8 mouse cellular contexts compared by ENCODE assay signal in genomic region chr1:171503250-171503591, GRCm38 (mm10). TPM values are rescaled to one million over a fixed set of nuclear protein-coding genes. Genes with fewer than 3 reads are reported as not detected.
DNase-seq lines count a peak whose midpoint lies in the region; ATAC-seq and TF ChIP-seq lines count a peak whose summit lies in the region.

TSS of gene Alyref2 (plus strand) at chr1:171503478.

- peak; percentile 76 for ATAC-seq in CD4-positive, CD25-positive, alpha-beta regulatory T cell, adult 4 months
- ATAC-seq in heart, embryonic 12.5 days (ENCODE audit: insufficient number of reproducible peaks, low FRiP score): peak; percentile 85
- ATAC-seq in kidney, postnatal 0 days (replicated peaks; ENCODE audit: low FRiP score, low read depth): peak; percentile 87
- peak; percentile 81 for ATAC-seq in liver, embryonic 11.5 days (replicated peaks; ENCODE audit: low FRiP score)

- H3K36me3 ChIP-seq in erythroblast, embryonic 14.5 days (ENCODE audit: control insufficient read depth): no peaks in the 10 kb centered on the region
- H3K36me3 ChIP-seq in heart, embryonic 12.5 days: no peaks in the 10 kb centered on the region; the same call in 1 of the 2 replicates
- H3K36me3 ChIP-seq in kidney, postnatal 0 days (ENCODE audit: insufficient read depth, low read length): no peaks in the 10 kb centered on the region
- H3K36me3 ChIP-seq in liver, embryonic 11.5 days (ENCODE audit: control insufficient read depth, insufficient read depth, low read length): no peaks in the 10 kb centered on the region

- peak; percentile 98 for DNase-seq in brain, embryonic 14.5 days (ENCODE audit: low read depth)
- peak; percentile 98 for DNase-seq in kidney, postnatal 0 days (ENCODE audit: low spot score)
- no peak for DNase-seq in liver, embryonic 11.5 days (ENCODE audit: low spot score)
- DNase-seq in naive thymus-derived CD4-positive, alpha-beta T cell, adult 2 months (ENCODE audit: low read depth): peak; percentile 98
- peak; percentile 89 for DNase-seq in telencephalon, adult 2 months (ENCODE audit: low read depth, low spot score)

- TF ChIP-seq POLR2A in brain, embryonic 14.5 days (IDR thresholded peaks at IDR 0.05; ENCODE audit: borderline replicate concordance, extremely low read depth, insufficient read depth, insufficient read length, poor library complexity, severe bottlenecking): no peak; the same call in 1 of the 2 replicates

- H3K4me3 ChIP-seq in erythroblast, embryonic 14.5 days (replicated peaks): peak within 1 kb of the TSS; percentile 81
- H3K4me3 ChIP-seq in heart, embryonic 12.5 days: peak within 1 kb of the TSS; percentile 65
- H3K4me3 ChIP-seq in kidney, postnatal 0 days (replicated peaks; ENCODE audit: low read depth, low read length): peak within 1 kb of the TSS; percentile 56
- H3K4me3 ChIP-seq in liver, embryonic 11.5 days (ENCODE audit: low read depth, low read length): peak within 1 kb of the TSS; percentile 66

- peak within 1 kb of the TSS; percentile 73 for H3K9ac ChIP-seq in heart, embryonic 12.5 days
- peak within 1 kb of the TSS; percentile 77 for H3K9ac ChIP-seq in kidney, postnatal 0 days (ENCODE audit: low read depth, low read length)
- H3K9ac ChIP-seq in liver, embryonic 11.5 days (ENCODE audit: low read depth, low read length): peak within 1 kb of the TSS; percentile 78

- WGBS in heart, embryonic 12.5 days: under 1% methylated on average over 19 of the region's 19 CpGs
- WGBS in kidney, postnatal 0 days: under 1% methylated on average over 19 of the region's 19 CpGs
- WGBS in liver, embryonic 11.5 days: 0% methylated on average over 19 of the region's 19 CpGs

- H3K9me3 ChIP-seq in erythroblast, embryonic 14.5 days (ENCODE audit: control insufficient read depth, low read length): no peaks in the 10 kb centered on the region
- H3K9me3 ChIP-seq in heart, embryonic 12.5 days (replicated peaks): peaks cover 10% of the 10 kb centered on the region
- H3K9me3 ChIP-seq in kidney, postnatal 0 days (replicated peaks; ENCODE audit: low read length): no peaks in the 10 kb centered on the region
- H3K9me3 ChIP-seq in liver, embryonic 11.5 days (ENCODE audit: control insufficient read depth, low read length): no peaks in the 10 kb centered on the region

- peak within 1 kb of the TSS; percentile 68 for H3K4me2 ChIP-seq in heart, embryonic 12.5 days
- H3K4me2 ChIP-seq in kidney, postnatal 0 days (ENCODE audit: low read length): peak within 1 kb of the TSS; percentile 74
- H3K4me2 ChIP-seq in liver, embryonic 11.5 days: peak within 1 kb of the TSS; percentile 90

- peaks cover 21% of the 10 kb centered on the region for H3K4me1 ChIP-seq in erythroblast, embryonic 14.5 days (ENCODE audit: control insufficient read depth)
- H3K4me1 ChIP-seq in heart, embryonic 12.5 days (replicated peaks): peaks cover 9% of the 10 kb centered on the region; the same call in 1 of the 2 replicates
- H3K4me1 ChIP-seq in kidney, postnatal 0 days (replicated peaks; ENCODE audit: insufficient read depth, low read length): no peaks in the 10 kb centered on the region
- H3K4me1 ChIP-seq in liver, embryonic 11.5 days (replicated peaks; ENCODE audit: control insufficient read depth, insufficient read depth, low read length): peaks cover 3% of the 10 kb centered on the region; the same call in 1 of the 2 replicates

- H3K27ac ChIP-seq in heart, embryonic 12.5 days (ENCODE audit: poor library complexity, severe bottlenecking): peak within 1 kb of the TSS; percentile 97
- H3K27ac ChIP-seq in kidney, postnatal 0 days: peak within 1 kb of the TSS; percentile 97
- peak within 1 kb of the TSS; percentile 94 for H3K27ac ChIP-seq in liver, embryonic 11.5 days (ENCODE audit: low read depth, low read length)

- TF ChIP-seq CTCF in brain, embryonic 14.5 days (IDR thresholded peaks at IDR 0.05; ENCODE audit: borderline replicate concordance, extremely low read depth, insufficient read depth, insufficient read length): peak; percentile 86
- peak; percentile 94 for TF ChIP-seq CTCF in kidney, postnatal 0 days (IDR thresholded peaks at IDR 0.05; ENCODE audit: low read depth)

- no peaks in the 10 kb centered on the region for H3K27me3 ChIP-seq in erythroblast, embryonic 14.5 days (ENCODE audit: control insufficient read depth)
- H3K27me3 ChIP-seq in heart, embryonic 12.5 days (replicated peaks): no peaks in the 10 kb centered on the region
- no peaks in the 10 kb centered on the region for H3K27me3 ChIP-seq in kidney, postnatal 0 days (ENCODE audit: insufficient read depth, low read length)
- H3K27me3 ChIP-seq in liver, embryonic 11.5 days (replicated peaks; ENCODE audit: control insufficient read depth, insufficient read depth, low read length): no peaks in the 10 kb centered on the region

RNA-seq across cellular contexts. Expression of gene Alyref2, which starts in this region (rescaled TPM):
- 10 to 100 TPM; 10.5 to 11.7 TPM for polyA plus RNA-seq in CD4-positive, CD25-positive, alpha-beta regulatory T cell, adult 4 months (2017; shearing (Covaris generic))
- polyA plus RNA-seq in brain, embryonic 14.5 days (2012; rRNA removed): 15.8 and 17.8 TPM in 2 replicates
- 0.13 and 0.20 TPM in 2 replicates for polyA plus RNA-seq in erythroblast, embryonic 14.5 days (2012)
- 12.4 and 13.3 TPM in 2 replicates for polyA plus RNA-seq in heart, embryonic 12.5 days (2016; fragmentation: Nextera tagmentation; extraction: Ambion mirVana)
- polyA plus RNA-seq in kidney, postnatal 0 days (2015; fragmentation: Nextera tagmentation; extraction: Ambion mirVana): 14.8 and 14.9 TPM in 2 replicates
- polyA plus RNA-seq in liver, embryonic 11.5 days (2014; fragmentation: Nextera tagmentation; extraction: Ambion mirVana): 7.8 and 8.3 TPM in 2 replicates
